Mouse (Mus musculus): ENCODE measurements around the gene Abi3. TPM values are rescaled to one million over a fixed set of nuclear protein-coding genes. Genes with fewer than 3 reads are reported as not detected.

The Abi3 gene
- total and polyA plus RNA-seq, 2 experiments from 2014 or later, result 1.1 to 1.5 TPM

DNA sequence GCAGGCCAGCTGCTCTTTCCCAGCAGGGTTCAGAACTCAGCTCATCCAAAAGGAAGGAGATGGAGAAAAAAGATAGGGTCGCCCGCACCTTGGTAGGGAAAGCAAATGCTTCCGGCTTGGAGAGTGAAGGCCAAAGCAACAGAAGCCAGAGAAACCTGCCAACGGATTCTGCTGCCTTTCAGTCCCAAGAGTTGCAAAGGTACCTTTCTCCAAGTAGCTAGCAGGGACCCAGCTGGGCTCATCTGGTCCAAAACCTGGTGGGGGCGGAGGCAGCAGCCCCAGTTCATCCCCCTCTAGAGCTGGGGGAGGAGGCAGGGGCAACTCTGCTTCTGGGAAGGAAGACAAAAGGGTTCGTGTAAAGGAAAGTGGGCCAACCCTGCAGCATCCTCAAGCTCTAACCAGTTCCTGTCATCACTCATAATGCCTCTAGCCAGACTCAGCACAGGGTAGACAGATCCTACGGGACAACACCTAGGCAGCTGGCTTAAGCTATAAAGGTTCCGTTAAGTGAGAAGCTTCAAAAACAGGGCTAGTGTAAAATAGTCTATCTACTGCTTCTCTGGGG, 9.2 kb downstream of the Abi3 start:
- ATAC-seq (ENCODE audit: low FRiP score) (no peak), DNase-seq (ENCODE audit: low spot score) (no peak)
- Histone ChIP-seq H3K4me2 (ENCODE audit: low read depth, low read length, poor library complexity, severe bottlenecking) (no peak overlapping the region), H3K9ac (replicated peaks; ENCODE audit: low read length, poor library complexity, severe bottlenecking) (no peak overlapping the region), H3K27ac (ENCODE audit: low read depth, low read length) (no peak overlapping the region), H3K27me3 (ENCODE audit: insufficient read depth, low read length) (peaks cover 75% of the 10 kb centered on the region), H3K4me1 (ENCODE audit: insufficient read depth, low read length) (peaks cover 8% of the 10 kb centered on the region; the same call in 1 of the 2 replicates), H3K36me3 (ENCODE audit: insufficient read depth, low read length) (no peaks in the 10 kb centered on the region), H3K9me3 (ENCODE audit: low read length) (no peaks in the 10 kb centered on the region), H3K4me3 (ENCODE audit: low read depth, low read length) (no peak overlapping the region; the same call in 1 of the 2 replicates)
- 25% methylated on average over 8 of the region's 8 CpGs for WGBS
- TF ChIP-seq CTCF (IDR thresholded peaks at IDR 0.05), result no peak

DNA sequence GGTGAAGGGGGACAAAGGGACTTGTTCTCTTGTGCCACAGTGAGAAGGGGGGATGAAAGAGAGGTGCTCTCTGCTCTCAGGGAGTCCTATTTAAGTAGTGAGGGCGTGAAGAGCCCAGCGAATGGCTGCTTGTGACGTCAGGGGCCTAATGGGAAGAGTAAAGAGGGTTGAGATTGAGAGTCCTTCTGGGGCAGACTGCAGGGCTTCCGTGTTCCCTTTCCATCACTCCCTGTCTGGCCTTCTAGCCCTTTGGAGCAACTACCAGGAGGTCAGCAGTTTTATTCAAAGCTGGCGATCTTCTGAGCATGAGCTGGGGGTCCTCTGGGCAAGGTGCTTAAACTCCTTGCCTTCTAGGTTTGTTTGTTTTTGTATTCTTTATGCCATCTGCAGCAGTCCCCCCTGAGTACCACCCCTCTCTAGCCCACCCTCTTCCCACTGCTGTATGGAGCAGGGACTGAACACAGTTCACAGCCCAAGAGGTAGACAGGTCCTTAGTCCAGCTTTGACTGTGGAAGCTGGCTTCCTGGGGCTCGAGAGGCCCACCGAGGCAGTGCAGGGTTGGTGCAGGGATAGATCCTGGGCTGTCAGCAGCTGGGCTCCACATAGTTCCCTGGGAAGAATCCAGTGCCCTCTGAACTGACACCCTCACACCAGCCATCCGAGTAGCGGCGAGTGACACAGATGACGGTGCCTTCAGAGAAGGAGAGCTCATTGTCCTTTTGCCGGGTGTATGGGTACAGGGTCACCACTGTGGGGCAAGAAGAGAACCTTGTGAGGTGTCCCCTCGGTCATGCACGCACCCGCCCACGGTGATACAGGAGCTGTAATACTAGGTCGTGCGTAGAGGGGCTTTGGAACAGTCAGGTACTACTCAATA, 9.9 kb downstream of the Abi3 start:
- Histone ChIP-seq H3K4me1 (ENCODE audit: insufficient read depth, low read length) (peaks cover 8% of the 10 kb centered on the region; the same call in 1 of the 2 replicates), H3K36me3 (ENCODE audit: insufficient read depth, low read length) (no peaks in the 10 kb centered on the region), H3K4me3 (ENCODE audit: low read depth, low read length) (no peak overlapping the region), H3K9ac (replicated peaks; ENCODE audit: low read length, poor library complexity, severe bottlenecking) (no peak overlapping the region), H3K27ac (ENCODE audit: low read depth, low read length) (no peak overlapping the region), H3K4me2 (ENCODE audit: low read depth, low read length, poor library complexity, severe bottlenecking) (no peak overlapping the region), H3K27me3 (ENCODE audit: insufficient read depth, low read length) (peaks cover 79% of the 10 kb centered on the region), H3K9me3 (ENCODE audit: low read length) (no peaks in the 10 kb centered on the region)
- no peak for DNase-seq (ENCODE audit: low spot score)
- no peak for TF ChIP-seq CTCF (IDR thresholded peaks at IDR 0.05)
- no peak for ATAC-seq (ENCODE audit: low FRiP score)
- WGBS, result 48% methylated on average over 18 of the region's 18 CpGs

DNA sequence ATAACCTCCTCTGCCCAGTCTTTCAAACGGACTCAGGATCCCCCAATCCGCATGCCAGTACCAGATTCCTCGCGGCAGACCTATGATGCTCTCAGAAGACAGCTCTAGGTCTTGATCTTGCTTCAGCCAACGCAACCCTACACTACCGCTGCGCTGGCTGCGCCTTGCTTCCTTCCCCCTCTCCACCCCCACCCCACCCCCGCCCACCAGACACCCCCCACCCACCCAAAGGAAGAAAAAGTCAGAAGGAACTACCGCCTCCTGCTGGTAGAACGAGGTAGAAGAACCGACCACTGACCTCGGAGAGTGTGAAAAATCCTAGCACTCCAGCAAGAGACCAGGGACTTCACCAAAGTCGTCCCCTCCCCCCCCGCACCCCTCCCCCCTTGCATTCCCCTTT, 10.6 kb downstream of the Abi3 start:
- Histone ChIP-seq H3K9ac (replicated peaks; ENCODE audit: low read length, poor library complexity, severe bottlenecking) (no peak overlapping the region), H3K4me3 (ENCODE audit: low read depth, low read length) (no peak overlapping the region), H3K36me3 (ENCODE audit: insufficient read depth, low read length) (no peaks in the 10 kb centered on the region), H3K27ac (ENCODE audit: low read depth, low read length) (no peak overlapping the region), H3K4me1 (ENCODE audit: insufficient read depth, low read length) (peaks cover 8% of the 10 kb centered on the region; the same call in 1 of the 2 replicates), H3K9me3 (ENCODE audit: low read length) (no peaks in the 10 kb centered on the region), H3K4me2 (ENCODE audit: low read depth, low read length, poor library complexity, severe bottlenecking) (no peak overlapping the region), H3K27me3 (ENCODE audit: insufficient read depth, low read length) (peaks cover 86% of the 10 kb centered on the region)
- no peak for DNase-seq (ENCODE audit: low spot score)
- no peak for ATAC-seq (ENCODE audit: low FRiP score)
- WGBS, result 5% methylated on average over 14 of the region's 15 CpGs
- peak; percentile 35; the same call in 1 of the 2 replicates for TF ChIP-seq CTCF (IDR thresholded peaks at IDR 0.05)

DNA sequence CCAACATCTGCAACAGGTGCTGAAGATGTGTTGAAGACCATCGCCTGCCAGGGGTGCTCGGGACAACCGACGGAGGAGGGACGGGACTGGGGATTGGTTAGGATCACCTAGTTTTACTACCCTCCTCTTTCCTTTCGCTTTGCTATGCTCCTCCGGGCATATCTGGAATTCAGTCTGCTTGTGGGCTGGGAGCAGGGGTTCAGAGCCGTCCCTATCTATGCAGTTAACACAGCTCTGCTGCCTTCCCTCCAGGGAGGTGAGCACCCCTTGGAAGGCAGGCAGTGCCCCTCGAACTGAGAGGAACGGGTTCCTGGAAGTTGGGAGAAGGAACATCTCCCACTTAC, 11.0 kb downstream of the Abi3 start:
- H3K4me1 ChIP-seq (ENCODE audit: insufficient read depth, low read length), result peaks cover 8% of the 10 kb centered on the region; the same call in 1 of the 2 replicates
- H3K27ac ChIP-seq (ENCODE audit: low read depth, low read length), result no peak overlapping the region
- TF ChIP-seq CTCF (IDR thresholded peaks at IDR 0.05), result no peak
- peak overlapping the region; percentile 43 for H3K4me2 ChIP-seq (ENCODE audit: low read depth, low read length, poor library complexity, severe bottlenecking)
- peaks cover 87% of the 10 kb centered on the region for H3K27me3 ChIP-seq (ENCODE audit: insufficient read depth, low read length)
- no peak overlapping the region for H3K9ac ChIP-seq (replicated peaks; ENCODE audit: low read length, poor library complexity, severe bottlenecking)
- WGBS, result 8% methylated on average over 10 of the region's 10 CpGs
- no peaks in the 10 kb centered on the region for H3K36me3 ChIP-seq (ENCODE audit: insufficient read depth, low read length)
- H3K9me3 ChIP-seq (ENCODE audit: low read length), result no peaks in the 10 kb centered on the region
- no peak for ATAC-seq (ENCODE audit: low FRiP score)
- DNase-seq (ENCODE audit: low spot score), result no peak
- H3K4me3 ChIP-seq (ENCODE audit: low read depth, low read length), result peak overlapping the region; percentile 25

DNA sequence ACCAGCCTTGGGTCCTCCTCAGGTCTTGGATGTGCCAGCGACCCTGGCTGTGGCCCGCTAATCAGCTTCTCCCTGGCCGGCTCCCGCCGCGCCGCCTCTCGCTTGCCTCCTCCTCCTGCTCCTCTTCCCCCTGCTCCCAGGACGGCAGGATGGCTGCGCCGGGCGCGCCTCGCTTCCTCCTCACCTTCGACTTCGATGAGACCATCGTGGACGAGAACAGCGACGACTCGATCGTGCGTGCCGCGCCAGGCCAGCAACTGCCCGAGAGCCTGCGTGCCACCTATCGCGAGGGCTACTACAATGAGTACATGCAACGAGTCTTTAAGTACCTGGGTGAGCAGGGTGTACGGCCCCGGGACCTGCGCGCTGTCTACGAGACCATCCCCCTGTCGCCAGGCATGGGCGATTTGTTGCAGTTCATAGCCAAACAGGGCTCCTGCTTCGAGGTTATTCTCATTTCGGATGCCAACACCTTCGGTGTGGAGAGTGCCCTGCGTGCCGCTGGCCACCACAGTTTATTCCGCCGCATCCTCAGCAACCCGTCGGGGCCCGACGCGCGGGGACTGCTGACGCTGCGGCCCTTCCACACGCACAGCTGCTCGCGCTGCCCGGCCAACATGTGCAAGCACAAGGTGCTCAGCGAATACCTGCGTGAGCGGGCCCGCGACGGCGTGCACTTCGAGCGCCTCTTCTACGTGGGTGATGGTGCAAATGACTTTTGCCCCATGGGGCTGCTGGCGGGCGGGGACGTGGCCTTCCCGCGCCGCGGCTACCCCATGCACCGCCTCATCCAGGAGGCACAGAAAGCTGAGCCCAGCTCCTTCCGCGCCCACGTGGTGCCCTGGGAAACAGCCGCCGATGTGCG, 11.6 kb downstream of the Abi3 start:
- H3K4me1 ChIP-seq (ENCODE audit: insufficient read depth, low read length), result peaks cover 8% of the 10 kb centered on the region; the same call in 1 of the 2 replicates

More for the DNA sequence above, 11.6 kb downstream of the Abi3 start:
- ATAC-seq (ENCODE audit: low FRiP score) (no peak), DNase-seq (ENCODE audit: low spot score) (no peak)
- H3K27ac ChIP-seq (ENCODE audit: low read depth, low read length), result no peak overlapping the region
- no peaks in the 10 kb centered on the region for H3K36me3 ChIP-seq (ENCODE audit: insufficient read depth, low read length)
- peak overlapping the region; percentile 25 for H3K4me3 ChIP-seq (ENCODE audit: low read depth, low read length)
- peaks cover 85% of the 10 kb centered on the region for H3K27me3 ChIP-seq (ENCODE audit: insufficient read depth, low read length)
- H3K9me3 ChIP-seq (ENCODE audit: low read length), result no peaks in the 10 kb centered on the region
- H3K9ac ChIP-seq (replicated peaks; ENCODE audit: low read length, poor library complexity, severe bottlenecking), result no peak overlapping the region
- WGBS, result 2% methylated on average over 79 of the region's 80 CpGs
- H3K4me2 ChIP-seq (ENCODE audit: low read depth, low read length, poor library complexity, severe bottlenecking), result peak overlapping the region; percentile 43
- TF ChIP-seq CTCF (IDR thresholded peaks at IDR 0.05), result no peak

All from midbrain, postnatal 0 days (tissue).